Mouse (Mus musculus) neutrophil, adult 5-6 weeks (primary cell): ENCODE measurements around the gene Cfap77. TPM values are rescaled to one million over a fixed set of nuclear protein-coding genes. Genes with fewer than 3 reads are reported as not detected.
"Not testable (repeated sequence)": the region's sequence is repeated elsewhere in the genome, so short reads cannot be mapped to it uniquely, and the experiment has no call there.

ENCODE experiments used
- ATAC-seq: fragments of 151-379, 151-347 bp; 2 replicates; pipeline ENCODE4 v1.8.0; 2017; ENCODE audit warnings: mild to moderate bottlenecking, moderate TSS enrichment; ENCODE audit not compliant: insufficient number of reproducible peaks, poor library complexity, low FRiP score, severe bottlenecking; ENCODE audit errors: extremely low read depth
- total RNA-seq: library from RNA; stranded (forward); fragments of 200-1000 nt; gene quantifications from 2 replicates; pipeline ENCODE4 v1.2.3, GENCODE M21; 2017

The Cfap77 gene
- total RNA-seq = not detected in 2 replicates

- peak; percentile 61 for ATAC-seq
Measured at GRCm38 (mm10) chr2:29054991-29055390, at the start of gene Cfap77. Cfap77 (minus strand) TSS chr2:29055066.

GRCm38 (mm10) chr2:29102416-29103377, 47.8 kb upstream of the Cfap77 start:
- ATAC-seq = not testable (repeated sequence)

- no peak for ATAC-seq
Measured at GRCm38 (mm10) chr2:29100822-29101534, 46.1 kb upstream of the Cfap77 start.

- ATAC-seq = no peak
Measured at GRCm38 (mm10) chr2:29099646-29100045, 44.8 kb upstream of the Cfap77 start.

- no peak for ATAC-seq
Measured at GRCm38 (mm10) chr2:29098786-29099185, 43.9 kb upstream of the Cfap77 start.

- not testable (repeated sequence) for ATAC-seq
Measured at GRCm38 (mm10) chr2:29097955-29098354, 43.1 kb upstream of the Cfap77 start.

GRCm38 (mm10) chr2:29097465-29097864, 42.6 kb upstream of the Cfap77 start:
- no peak for ATAC-seq

- ATAC-seq = no peak
Measured at GRCm38 (mm10) chr2:29096751-29097150, 41.9 kb upstream of the Cfap77 start.

GRCm38 (mm10) chr2:29095674-29096073, 40.8 kb upstream of the Cfap77 start:
- 0 out of 2 replicates have a peak, but pooled peaks have one; percentile 19 for ATAC-seq

GRCm38 (mm10) chr2:29089276-29089675, 34.4 kb upstream of the Cfap77 start:
- not testable (repeated sequence) for ATAC-seq

GRCm38 (mm10) chr2:29086026-29086425, 31.2 kb upstream of the Cfap77 start:
- no peak for ATAC-seq

- ATAC-seq = no peak
Measured at GRCm38 (mm10) chr2:29081965-29082364, 27.1 kb upstream of the Cfap77 start.

GRCm38 (mm10) chr2:29076226-29076625, 21.4 kb upstream of the Cfap77 start:
- no peak for ATAC-seq

- no peak for ATAC-seq
Measured at GRCm38 (mm10) chr2:29075331-29076070, 20.6 kb upstream of the Cfap77 start.

- no peak for ATAC-seq
Measured at GRCm38 (mm10) chr2:29074676-29075075, 19.8 kb upstream of the Cfap77 start.

- ATAC-seq = no peak
Measured at GRCm38 (mm10) chr2:29066410-29066809, 11.5 kb upstream of the Cfap77 start.

- no peak for ATAC-seq
Measured at GRCm38 (mm10) chr2:29065796-29066195, 10.9 kb upstream of the Cfap77 start.

- peak; percentile 91 for ATAC-seq
Measured at GRCm38 (mm10) chr2:29060135-29060597, 5.3 kb upstream of the Cfap77 start, which contains the start of gene Ttf1. Ttf1 (plus strand) TSS chr2:29060262.

- no peak for ATAC-seq
Measured at GRCm38 (mm10) chr2:29054545-29054935, 326 bp downstream of the Cfap77 start.
